Mouse (Mus musculus) forebrain, embryonic 10.5 days (tissue): ENCODE data around the gene Hid1. TPM values are rescaled to one million over a fixed set of nuclear protein-coding genes. Genes with fewer than 3 reads are reported as not detected.

Experiments
- DNase-seq: peaks from one replicate; pipeline ENCODE4 v3.0.0-alpha.2; 2017; ENCODE audit warnings: low spot score; ENCODE audit errors: extremely low spot score
- H3K27ac ChIP-seq: fragments of 300-500 bp; sonication (generic); 2 replicates; pipeline ENCODE4 v1.5.1; 2016; ENCODE audit warnings: mild to moderate bottlenecking
- H3K27me3 ChIP-seq: fragments of 300-500 bp; sonication (generic); 2 replicates; pipeline ENCODE4 v1.6.1; 2016; ENCODE audit warnings: mild to moderate bottlenecking; ENCODE audit not compliant: poor library complexity, severe bottlenecking
- H3K36me3 ChIP-seq: fragments of 300-500 bp; sonication (generic); replicated peaks from 2 replicates; pipeline ENCODE4 v1.6.1; 2016; ENCODE audit warnings: mild to moderate bottlenecking, moderate library complexity
- H3K4me1 ChIP-seq: fragments of 300-500 bp; sonication (generic); 2 replicates; pipeline ENCODE4 v1.6.1; 2016
- H3K4me3 ChIP-seq: fragments of 300-500 bp; sonication (generic); 2 replicates; pipeline ENCODE4 v1.5.1; 2016; ENCODE audit warnings: mild to moderate bottlenecking, moderate library complexity
- H3K9me3 ChIP-seq: fragments of 300-500 bp; sonication (generic); 2 replicates; pipeline ENCODE4 v1.6.1; 2016; ENCODE audit warnings: mild to moderate bottlenecking, moderate library complexity
- WGBS: fragments of 180-500 bp; shearing (Covaris S2); methylation state at CpG from one replicate; pipeline ENCODE4 v1.1.7; 2016; 5-methylcytosine and 5-hydroxymethylcytosine counted together
- polyA plus RNA-seq: library from polyadenylated mRNA; unstranded; fragments of >200 nt; fragmentation: Nextera tagmentation; extraction: Ambion mirVana; gene quantifications from 2 replicates; pipeline ENCODE4 v1.2.1, GENCODE M21; 2016

Gene Hid1
- polyA plus RNA-seq, 1 experiment from 2014 or later: 18.2 TPM

- DNase-seq: no peak
These were observed 22.0 kb downstream of the Hid1 start for GRCm38 (mm10) chr11:115345515-115345914.

GRCm38 (mm10) chr11:115344967-115345366 lies 22.6 kb downstream of the Hid1 start:
- H3K27me3 ChIP-seq: peaks cover 68% of the 10 kb centered on the region
- WGBS: 11% methylated on average over 12 of the region's 12 CpGs

More at GRCm38 (mm10) chr11:115345515-115345914, 22.0 kb downstream of the Hid1 start:
- Histone ChIP-seq H3K27me3 (peaks cover 68% of the 10 kb centered on the region), H3K9me3 (no peaks in the 10 kb centered on the region), H3K27ac (no peak overlapping the region), H3K36me3 (no peaks in the 10 kb centered on the region), H3K4me3 (no peak overlapping the region), H3K4me1 (peaks cover 38% of the 10 kb centered on the region)
- 47% methylated on average over 7 of the region's 7 CpGs for WGBS

DNA sequence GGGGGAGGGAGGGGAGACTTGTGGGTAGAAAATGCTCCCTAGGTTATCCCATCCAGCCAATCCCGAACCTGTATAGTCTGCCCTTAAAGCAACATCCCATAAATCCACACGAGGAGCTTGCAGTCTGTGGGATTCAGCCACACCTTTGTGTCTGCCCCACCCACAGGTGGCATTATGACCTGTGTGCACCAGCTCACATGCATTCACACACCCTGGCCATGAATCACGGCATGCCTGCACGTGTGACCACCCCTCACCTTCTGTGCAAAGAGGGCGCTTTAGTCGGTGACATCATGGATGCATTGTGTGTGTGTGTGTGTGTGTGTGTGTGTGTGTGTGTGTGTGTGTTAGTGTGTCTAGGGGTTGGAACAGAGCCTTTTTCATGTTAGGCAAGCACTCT lies 25.7 kb downstream of the Hid1 start:
- no peaks in the 10 kb centered on the region for H3K36me3 ChIP-seq
- DNase-seq: no peak
- peaks cover 72% of the 10 kb centered on the region for H3K27me3 ChIP-seq
- peaks cover 25% of the 10 kb centered on the region for H3K4me1 ChIP-seq
- H3K4me3 ChIP-seq: no peak overlapping the region
- 72% methylated on average over 6 of the region's 6 CpGs for WGBS
- no peak overlapping the region for H3K27ac ChIP-seq
- H3K9me3 ChIP-seq: no peaks in the 10 kb centered on the region

More at GRCm38 (mm10) chr11:115344967-115345366, 22.6 kb downstream of the Hid1 start:
- H3K27ac ChIP-seq: no peak overlapping the region
- peaks cover 38% of the 10 kb centered on the region for H3K4me1 ChIP-seq
- H3K36me3 ChIP-seq: no peaks in the 10 kb centered on the region
- DNase-seq: no peak
- no peaks in the 10 kb centered on the region for H3K9me3 ChIP-seq
- no peak overlapping the region for H3K4me3 ChIP-seq

DNA sequence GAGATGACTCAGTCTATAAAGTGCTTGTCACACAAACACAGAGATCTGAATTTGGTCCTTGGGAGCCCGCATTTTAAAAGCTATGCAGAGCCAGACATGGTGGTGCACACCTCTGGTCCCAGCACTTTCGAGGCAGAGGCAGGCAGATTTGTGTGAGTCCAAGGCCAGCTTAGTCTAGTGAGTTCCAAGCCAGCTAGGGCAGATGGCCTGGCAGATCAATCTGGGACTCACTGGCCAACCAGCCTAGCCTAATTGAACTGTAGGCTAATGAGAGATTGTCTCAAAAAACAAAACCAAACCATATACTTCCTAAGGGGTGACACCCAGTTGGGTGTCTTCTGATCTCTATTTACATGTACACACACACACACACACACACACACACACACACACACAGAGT lies 26.3 kb downstream of the Hid1 start:
- DNase-seq: no peak
- peaks cover 72% of the 10 kb centered on the region for H3K27me3 ChIP-seq
- no peak overlapping the region for H3K27ac ChIP-seq
- no peaks in the 10 kb centered on the region for H3K36me3 ChIP-seq
- H3K4me1 ChIP-seq: peaks cover 20% of the 10 kb centered on the region
- WGBS: 88% methylated on average over 2 of the region's 2 CpGs
- H3K9me3 ChIP-seq: no peaks in the 10 kb centered on the region
- H3K4me3 ChIP-seq: no peak overlapping the region

DNA sequence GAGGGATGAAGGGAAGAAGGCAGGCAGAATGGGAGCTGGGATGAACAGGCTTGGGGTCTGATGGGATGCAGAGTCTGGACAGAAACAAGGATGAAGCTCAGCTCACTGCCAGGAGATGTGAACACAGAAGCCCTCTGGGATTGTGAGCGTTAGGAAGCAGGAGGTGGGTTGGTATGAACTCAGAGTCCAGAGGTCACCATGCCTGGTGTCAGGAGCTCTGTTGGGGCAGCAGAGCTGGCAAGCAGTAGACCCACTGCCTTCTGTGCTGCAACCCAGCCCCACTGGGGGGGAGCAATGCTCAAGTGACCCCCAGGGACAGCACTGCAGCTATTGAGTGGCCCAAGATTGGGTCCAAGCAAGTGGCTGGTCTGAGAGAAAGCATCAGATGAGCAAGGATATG lies 29.7 kb downstream of the Hid1 start:
- H3K27ac ChIP-seq: no peak overlapping the region
- no peaks in the 10 kb centered on the region for H3K9me3 ChIP-seq
- no peak for DNase-seq
- peaks cover 75% of the 10 kb centered on the region for H3K27me3 ChIP-seq
- no peaks in the 10 kb centered on the region for H3K36me3 ChIP-seq
- WGBS: 67% methylated on average over 1 of the region's 1 CpGs
- H3K4me1 ChIP-seq: peaks cover 32% of the 10 kb centered on the region
- no peak overlapping the region for H3K4me3 ChIP-seq

GRCm38 (mm10) chr11:115337350-115337749 lies 30.2 kb downstream of the Hid1 start:
- WGBS: 66% methylated on average over 3 of the region's 3 CpGs
- H3K4me3 ChIP-seq: no peak overlapping the region

DNA sequence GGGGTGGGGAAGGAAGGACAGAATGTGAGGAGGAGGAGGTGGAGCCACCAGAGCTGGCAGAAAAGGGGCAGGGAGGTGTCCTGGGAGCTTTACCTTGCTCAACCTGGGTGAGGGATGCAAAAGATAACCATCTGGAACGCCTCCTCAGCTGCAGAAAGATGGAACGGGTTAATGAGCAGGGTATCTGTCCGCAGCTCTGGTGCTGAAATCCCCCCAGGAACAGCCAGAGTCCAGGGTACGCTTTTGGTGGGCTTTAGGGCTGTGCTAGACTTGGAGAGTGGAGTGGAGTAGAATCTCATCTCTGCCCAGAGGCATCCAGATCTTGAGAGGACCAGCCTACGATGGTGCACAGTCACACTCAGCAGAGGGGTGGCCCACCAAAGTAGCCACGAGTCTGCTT lies 31.4 kb downstream of the Hid1 start:
- no peak overlapping the region for H3K27ac ChIP-seq
- H3K4me1 ChIP-seq: peaks cover 35% of the 10 kb centered on the region
- WGBS: 18% methylated on average over 6 of the region's 6 CpGs
- H3K4me3 ChIP-seq: no peak overlapping the region
- H3K36me3 ChIP-seq: no peaks in the 10 kb centered on the region
- no peaks in the 10 kb centered on the region for H3K9me3 ChIP-seq
- H3K27me3 ChIP-seq: peaks cover 87% of the 10 kb centered on the region
- DNase-seq: no peak

More at GRCm38 (mm10) chr11:115337350-115337749, 30.2 kb downstream of the Hid1 start:
- peaks cover 35% of the 10 kb centered on the region for H3K4me1 ChIP-seq
- peaks cover 79% of the 10 kb centered on the region for H3K27me3 ChIP-seq
- no peaks in the 10 kb centered on the region for H3K9me3 ChIP-seq
- no peak overlapping the region for H3K27ac ChIP-seq
- no peak for DNase-seq
- no peaks in the 10 kb centered on the region for H3K36me3 ChIP-seq

- H3K27me3 ChIP-seq: peaks cover 88% of the 10 kb centered on the region
- no peak overlapping the region for H3K4me3 ChIP-seq
- H3K27ac ChIP-seq: no peak overlapping the region
- H3K4me1 ChIP-seq: peaks cover 35% of the 10 kb centered on the region
- 60% methylated on average over 12 of the region's 12 CpGs for WGBS
- H3K36me3 ChIP-seq: no peaks in the 10 kb centered on the region
- H3K9me3 ChIP-seq: no peaks in the 10 kb centered on the region
- DNase-seq: no peak
These were observed 32.3 kb downstream of the Hid1 start for GRCm38 (mm10) chr11:115335223-115335622.

DNA sequence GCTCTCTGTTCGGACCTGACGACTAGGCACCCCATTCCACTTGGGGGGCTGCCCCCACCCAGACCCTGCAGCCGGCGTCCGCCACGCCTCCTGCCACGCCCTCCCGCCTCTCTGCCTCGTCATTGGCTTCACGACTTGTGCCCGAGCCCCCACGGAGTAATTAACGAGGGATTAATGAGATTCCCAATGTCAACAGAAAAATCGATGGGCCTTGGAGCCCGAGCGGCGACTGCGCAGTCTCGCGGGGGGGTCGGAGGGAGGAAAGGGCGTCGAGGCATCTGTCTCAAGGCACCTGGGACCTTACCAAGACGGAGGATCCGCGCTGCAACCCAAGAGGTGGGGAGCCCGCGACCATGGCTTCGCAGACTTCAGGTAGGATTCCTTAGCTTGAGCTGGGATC lies 33.0 kb downstream of the Hid1 start, which contains the start of gene Otop3:
TSS of gene Otop3 (plus strand) at position 201 of the 400 bp plus-strand sequence.
- H3K27me3 ChIP-seq: peaks cover 88% of the 10 kb centered on the region
- peaks cover 35% of the 10 kb centered on the region for H3K4me1 ChIP-seq
- WGBS: 3% methylated on average over 29 of the region's 29 CpGs
- H3K9me3 ChIP-seq: no peaks in the 10 kb centered on the region
- no peak for DNase-seq
- H3K36me3 ChIP-seq: no peaks in the 10 kb centered on the region
- H3K27ac ChIP-seq: no peak within 1 kb of the TSS
- peak within 1 kb of the TSS; percentile 44 for H3K4me3 ChIP-seq

DNA sequence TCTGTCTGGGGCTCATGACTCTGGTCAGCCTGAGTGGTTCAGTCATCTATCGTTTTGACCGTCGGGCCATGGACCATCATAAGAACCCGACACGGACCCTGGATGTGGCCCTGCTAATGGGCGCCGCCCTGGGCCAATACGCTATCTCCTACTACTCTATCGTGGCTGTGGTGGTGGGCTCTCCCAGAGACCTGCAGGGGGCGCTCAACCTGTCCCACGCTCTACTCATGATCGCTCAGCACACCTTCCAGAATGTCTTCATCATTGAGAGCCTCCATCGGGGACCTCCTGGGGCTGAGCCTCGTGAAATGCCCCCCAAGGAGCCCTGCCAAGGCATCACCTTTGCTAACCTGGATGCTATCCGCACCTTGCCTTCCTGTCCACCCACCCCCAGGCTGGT lies 38.2 kb downstream of the Hid1 start:
- Histone ChIP-seq H3K36me3 (no peaks in the 10 kb centered on the region), H3K27me3 (peaks cover 90% of the 10 kb centered on the region), H3K9me3 (no peaks in the 10 kb centered on the region), H3K4me3 (no peak overlapping the region), H3K4me1 (peaks cover 18% of the 10 kb centered on the region), H3K27ac (no peak overlapping the region)
- no peak for DNase-seq
- WGBS: 75% methylated on average over 15 of the region's 15 CpGs

DNA sequence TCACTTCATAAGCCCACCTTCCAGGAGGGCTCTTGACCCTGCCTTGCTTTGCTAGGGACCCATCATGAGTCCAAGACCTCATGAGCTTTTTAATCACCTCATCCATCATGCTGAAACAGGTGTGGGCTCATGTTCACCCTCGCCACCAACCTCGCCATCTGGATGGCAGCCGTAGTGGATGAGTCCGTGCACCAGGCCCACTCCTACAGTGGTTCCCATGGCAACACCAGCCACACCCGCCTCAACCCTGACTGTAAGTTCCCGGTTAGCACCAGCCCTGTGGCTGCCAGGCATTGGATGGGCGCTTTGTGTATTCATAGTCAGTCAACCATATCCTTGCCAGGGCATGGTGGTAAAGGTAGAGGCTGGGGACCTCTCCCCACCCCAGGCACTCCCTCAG lies 40.8 kb downstream of the Hid1 start:
- Histone ChIP-seq H3K27ac (no peak overlapping the region), H3K4me3 (no peak overlapping the region), H3K9me3 (no peaks in the 10 kb centered on the region), H3K36me3 (no peaks in the 10 kb centered on the region), H3K27me3 (peaks cover 90% of the 10 kb centered on the region), H3K4me1 (peaks cover 18% of the 10 kb centered on the region)
- WGBS: 79% methylated on average over 7 of the region's 7 CpGs
- DNase-seq: no peak

- H3K4me3 ChIP-seq: no peak overlapping the region; the same call in 1 of the 2 replicates
- no peaks in the 10 kb centered on the region for H3K9me3 ChIP-seq
- no peak for DNase-seq
- peaks cover 94% of the 10 kb centered on the region for H3K27me3 ChIP-seq
- H3K27ac ChIP-seq: no peak overlapping the region
- peaks cover 39% of the 10 kb centered on the region for H3K4me1 ChIP-seq
- H3K36me3 ChIP-seq: no peaks in the 10 kb centered on the region
- WGBS: 30% methylated on average over 32 of the region's 32 CpGs
These were observed 44.2 kb downstream of the Hid1 start for GRCm38 (mm10) chr11:115323354-115323753.

DNA sequence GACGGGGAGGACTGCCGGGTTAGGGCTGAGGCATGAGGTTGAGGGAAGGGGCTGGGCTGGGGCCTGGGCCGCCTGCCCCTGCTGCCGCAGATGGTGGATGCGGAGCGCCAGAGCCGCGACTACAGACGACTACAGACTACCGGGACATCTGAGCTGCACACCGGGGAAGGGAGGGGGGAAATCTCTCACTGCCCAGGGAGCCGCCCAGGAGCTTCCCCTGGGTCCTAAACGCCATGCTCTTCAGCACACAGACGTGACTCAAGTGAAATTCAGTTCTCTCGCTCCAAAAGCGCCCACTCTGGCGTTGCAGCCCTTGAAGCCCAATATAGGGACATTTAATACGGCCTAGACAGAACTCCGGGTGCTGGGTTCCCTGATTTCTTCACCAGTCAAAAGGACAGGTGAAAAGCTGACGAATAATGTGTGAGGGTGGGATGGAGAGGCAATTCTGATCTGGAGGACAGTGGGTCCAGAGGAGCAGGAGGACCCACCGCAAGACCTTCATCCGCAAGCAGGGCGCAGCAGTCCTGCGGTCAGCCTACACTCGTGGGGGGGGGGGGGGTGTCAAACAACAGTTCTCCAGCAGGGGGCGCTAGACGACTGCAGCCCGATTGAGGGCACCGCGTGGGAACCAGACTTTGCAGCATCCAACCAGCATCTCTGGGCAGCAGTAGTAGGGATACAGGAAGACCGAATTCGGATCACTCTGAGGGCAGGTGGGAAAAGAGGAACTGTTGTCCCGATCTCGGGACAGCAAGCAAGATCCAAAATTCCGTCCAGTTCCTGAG lies 45.5 kb downstream of the Hid1 start, which contains the start of gene Ush1g:
TSS of gene Ush1g (minus strand) at position 136 of the 788 bp plus-strand sequence.
- H3K27ac ChIP-seq: no peak within 1 kb of the TSS
- DNase-seq: peak; percentile 87
- peaks cover 46% of the 10 kb centered on the region for H3K4me1 ChIP-seq
- peaks cover 96% of the 10 kb centered on the region for H3K27me3 ChIP-seq
- no peaks in the 10 kb centered on the region for H3K9me3 ChIP-seq
- peak within 1 kb of the TSS; percentile 27 for H3K4me3 ChIP-seq
- no peaks in the 10 kb centered on the region for H3K36me3 ChIP-seq
- 4% methylated on average over 35 of the region's 35 CpGs for whole genome bisulfite sequencing
